Mouse (Mus musculus): ENCODE results near the gene Gjc1. TPM values are rescaled to one million over a fixed set of nuclear protein-coding genes. Genes with fewer than 3 reads are reported as not detected.
A peak's percentile ranks its signal among the peaks of the same experiment; 100 is the strongest.

The Gjc1 gene
- polyA plus RNA-seq, 1 experiment from 2014 or later = 56.6 TPM

DNA sequence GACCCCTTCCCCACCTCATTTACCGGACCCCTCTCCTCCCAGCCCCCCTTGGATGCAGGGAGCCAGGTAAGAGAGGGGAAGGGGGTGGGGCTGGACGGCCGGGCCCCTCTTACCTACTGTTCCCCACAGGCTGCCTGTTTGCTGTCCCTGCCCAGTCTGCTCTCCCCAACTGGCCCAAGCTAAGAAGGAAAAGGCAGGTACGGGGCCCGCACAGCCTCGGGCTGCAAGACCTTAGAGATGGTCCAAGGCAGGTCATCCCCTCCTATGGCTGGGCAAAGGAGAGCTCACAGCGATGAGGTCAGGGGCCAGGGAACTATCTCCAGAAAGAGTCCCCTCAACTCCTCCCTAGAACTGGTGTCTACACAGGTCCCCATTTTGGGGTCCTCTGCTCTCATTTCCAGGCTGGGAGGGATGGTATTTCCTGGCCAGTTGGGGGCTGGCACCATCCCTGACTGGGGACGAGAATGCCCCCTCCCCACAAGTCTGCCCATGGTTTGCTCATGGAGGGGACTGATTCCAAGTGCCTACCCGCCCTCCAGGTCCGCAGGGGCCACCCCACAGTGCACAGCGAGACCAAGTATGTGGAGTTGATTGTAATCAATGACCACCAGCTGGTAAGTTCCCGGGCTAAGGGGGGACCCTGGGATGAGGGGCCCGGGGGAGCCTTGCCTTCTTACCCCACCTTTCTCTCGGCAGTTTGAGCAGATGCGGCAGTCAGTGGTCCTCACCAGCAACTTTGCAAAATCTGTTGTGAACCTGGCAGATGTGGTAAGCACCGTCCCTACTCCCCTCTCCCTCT is 47.4 kb downstream of the Gjc1 start:
- Histone ChIP-seq H3K4me1 (ENCODE audit: control insufficient read depth, insufficient read depth, low read length) (peaks cover 20% of the 10 kb centered on the region), H3K4me3 (ENCODE audit: low read depth, low read length) (no peak overlapping the region), H3K9ac (ENCODE audit: low read depth, low read length) (no peak overlapping the region), H3K4me2 (no peak overlapping the region), H3K9me3 (replicated peaks; ENCODE audit: control insufficient read depth, low read length) (no peaks in the 10 kb centered on the region), H3K36me3 (ENCODE audit: control insufficient read depth, insufficient read depth, low read length) (0 out of 2 replicates have a peak, but pooled peaks cover 3% of the 10 kb centered on the region), H3K27me3 (ENCODE audit: control insufficient read depth, insufficient read depth, low read length) (peaks cover 16% of the 10 kb centered on the region), H3K27ac (ENCODE audit: low read depth, low read length) (no peak overlapping the region)
- WGBS (ENCODE audit: insufficient replicate concordance) = 35% methylated on average over 16 of the region's 16 CpGs
- ATAC-seq (replicated peaks; ENCODE audit: insufficient number of reproducible peaks, low FRiP score, low TSS enrichment) = no peak

DNA sequence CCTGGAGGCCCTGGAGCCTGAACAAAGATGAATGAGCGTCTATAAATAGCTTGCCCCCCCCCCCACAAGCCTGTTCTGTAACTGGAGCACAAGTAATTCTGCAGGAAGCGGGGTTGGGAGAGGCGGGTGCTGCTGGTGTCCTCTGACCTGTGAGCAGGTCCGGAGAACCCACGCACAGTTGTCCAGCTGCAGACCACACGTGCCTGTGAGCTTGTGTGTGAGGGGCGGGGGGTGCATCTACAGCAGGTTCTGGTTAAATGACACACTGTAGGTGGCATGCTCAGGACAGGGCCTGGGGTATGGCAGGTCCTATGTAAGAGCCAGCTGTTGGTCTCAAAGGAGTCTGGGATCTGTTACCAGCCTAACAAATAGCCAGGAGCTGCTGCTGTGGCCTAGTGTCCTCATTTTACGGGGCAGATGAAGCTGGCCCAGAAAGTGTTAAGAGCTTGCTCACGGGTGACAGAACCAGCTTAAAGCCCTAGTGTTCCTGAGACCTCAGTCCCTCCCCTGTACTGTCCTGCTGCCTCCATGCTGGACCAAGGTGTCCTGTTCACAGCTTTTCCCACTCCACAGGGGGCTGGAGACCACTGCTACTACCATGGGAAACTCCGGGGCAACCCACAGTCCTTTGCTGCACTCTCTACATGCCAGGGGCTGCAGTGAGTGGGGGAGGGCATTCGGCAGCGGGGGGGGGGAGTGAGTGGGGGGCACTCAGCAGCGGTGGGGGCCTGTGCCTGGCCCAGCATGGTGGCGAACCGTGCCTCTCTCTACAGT is 48.7 kb downstream of the Gjc1 start:
- peak overlapping the region; percentile 40; the same call in 1 of the 2 replicates for H3K9ac ChIP-seq (ENCODE audit: low read depth, low read length)
- ATAC-seq (replicated peaks; ENCODE audit: insufficient number of reproducible peaks, low FRiP score, low TSS enrichment) = no peak
- H3K4me2 ChIP-seq = peak overlapping the region; percentile 22
- H3K4me3 ChIP-seq (ENCODE audit: low read depth, low read length) = no peak overlapping the region
- H3K4me1 ChIP-seq (ENCODE audit: control insufficient read depth, insufficient read depth, low read length) = peaks cover 20% of the 10 kb centered on the region
- H3K27ac ChIP-seq (ENCODE audit: low read depth, low read length) = peak overlapping the region; percentile 54
- no peaks in the 10 kb centered on the region for H3K9me3 ChIP-seq (replicated peaks; ENCODE audit: control insufficient read depth, low read length)
- peaks cover 16% of the 10 kb centered on the region for H3K27me3 ChIP-seq (ENCODE audit: control insufficient read depth, insufficient read depth, low read length)
- H3K36me3 ChIP-seq (ENCODE audit: control insufficient read depth, insufficient read depth, low read length) = no peaks in the 10 kb centered on the region
- WGBS (ENCODE audit: insufficient replicate concordance) = 29% methylated on average over 15 of the region's 15 CpGs

DNA sequence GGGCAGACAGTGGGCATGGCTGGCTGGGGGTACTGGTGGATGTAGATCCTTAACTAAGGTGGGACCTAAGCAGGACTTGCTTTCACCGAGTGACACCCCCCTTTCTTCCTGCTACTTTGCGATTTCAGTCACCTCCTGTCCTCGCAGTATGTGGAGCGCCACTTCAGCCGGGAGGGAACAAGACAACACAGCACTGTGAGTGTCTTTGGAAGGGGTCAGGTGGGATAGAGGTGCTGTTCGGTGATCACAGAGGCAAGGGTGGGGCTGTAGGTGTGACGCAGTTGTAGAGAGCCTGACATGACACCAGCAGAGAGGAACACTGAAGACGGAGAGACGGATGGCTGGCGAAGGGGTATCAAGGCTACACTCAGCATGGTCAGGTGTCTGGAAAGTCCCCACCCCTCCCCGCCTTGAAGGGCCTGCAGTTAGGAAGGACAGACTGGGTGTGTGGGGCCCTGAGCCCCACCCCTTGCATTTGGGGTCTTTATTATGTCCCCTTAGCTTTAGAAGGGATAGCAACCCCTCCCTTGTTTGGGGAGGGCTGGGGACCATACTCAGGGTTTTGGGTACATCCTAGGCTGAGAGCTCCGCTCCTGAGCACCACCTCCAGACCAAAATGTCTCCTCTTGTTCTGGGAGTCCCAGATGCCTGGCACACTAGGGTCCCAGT is 49.4 kb downstream of the Gjc1 start:
- Histone ChIP-seq H3K4me2 (peak overlapping the region; percentile 22; the same call in 1 of the 2 replicates), H3K27me3 (ENCODE audit: control insufficient read depth, insufficient read depth, low read length) (peaks cover 16% of the 10 kb centered on the region), H3K9ac (ENCODE audit: low read depth, low read length) (peak overlapping the region; percentile 22; the same call in 1 of the 2 replicates), H3K27ac (ENCODE audit: low read depth, low read length) (peak overlapping the region; percentile 54), H3K36me3 (ENCODE audit: control insufficient read depth, insufficient read depth, low read length) (no peaks in the 10 kb centered on the region), H3K9me3 (replicated peaks; ENCODE audit: control insufficient read depth, low read length) (no peaks in the 10 kb centered on the region), H3K4me3 (ENCODE audit: low read depth, low read length) (no peak overlapping the region), H3K4me1 (ENCODE audit: control insufficient read depth, insufficient read depth, low read length) (peaks cover 20% of the 10 kb centered on the region)
- 66% methylated on average over 12 of the region's 12 CpGs for WGBS (ENCODE audit: insufficient replicate concordance)
- no peak for ATAC-seq (replicated peaks; ENCODE audit: insufficient number of reproducible peaks, low FRiP score, low TSS enrichment)

DNA sequence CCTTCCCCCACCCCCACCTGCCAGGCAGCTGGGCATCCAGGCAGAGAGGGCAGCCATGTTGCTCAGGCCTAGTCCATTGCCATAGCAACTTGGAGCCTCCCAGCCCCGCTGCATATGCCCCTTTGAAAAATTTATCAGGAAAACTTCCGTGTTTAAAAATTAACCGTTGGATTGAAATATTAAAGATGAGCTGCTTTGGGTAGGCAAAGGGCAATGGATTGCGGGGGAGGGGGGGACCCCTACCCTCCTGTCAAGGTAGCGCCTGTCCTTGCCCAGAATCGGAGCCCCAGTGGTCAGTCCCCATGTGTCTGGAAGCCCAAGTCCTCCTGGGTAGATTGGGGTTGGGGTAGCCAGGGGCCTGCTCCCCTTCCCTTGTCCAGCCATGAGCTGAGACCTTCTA is 50.4 kb downstream of the Gjc1 start:
- Histone ChIP-seq H3K9me3 (replicated peaks; ENCODE audit: control insufficient read depth, low read length) (no peaks in the 10 kb centered on the region), H3K27me3 (ENCODE audit: control insufficient read depth, insufficient read depth, low read length) (peaks cover 22% of the 10 kb centered on the region), H3K4me2 (no peak overlapping the region), H3K36me3 (ENCODE audit: control insufficient read depth, insufficient read depth, low read length) (no peaks in the 10 kb centered on the region), H3K9ac (ENCODE audit: low read depth, low read length) (no peak overlapping the region), H3K27ac (ENCODE audit: low read depth, low read length) (no peak overlapping the region), H3K4me3 (ENCODE audit: low read depth, low read length) (no peak overlapping the region), H3K4me1 (ENCODE audit: control insufficient read depth, insufficient read depth, low read length) (peaks cover 20% of the 10 kb centered on the region)
- WGBS (ENCODE audit: insufficient replicate concordance) = 76% methylated on average over 6 of the region's 6 CpGs
- no peak for ATAC-seq (replicated peaks; ENCODE audit: insufficient number of reproducible peaks, low FRiP score, low TSS enrichment)

DNA sequence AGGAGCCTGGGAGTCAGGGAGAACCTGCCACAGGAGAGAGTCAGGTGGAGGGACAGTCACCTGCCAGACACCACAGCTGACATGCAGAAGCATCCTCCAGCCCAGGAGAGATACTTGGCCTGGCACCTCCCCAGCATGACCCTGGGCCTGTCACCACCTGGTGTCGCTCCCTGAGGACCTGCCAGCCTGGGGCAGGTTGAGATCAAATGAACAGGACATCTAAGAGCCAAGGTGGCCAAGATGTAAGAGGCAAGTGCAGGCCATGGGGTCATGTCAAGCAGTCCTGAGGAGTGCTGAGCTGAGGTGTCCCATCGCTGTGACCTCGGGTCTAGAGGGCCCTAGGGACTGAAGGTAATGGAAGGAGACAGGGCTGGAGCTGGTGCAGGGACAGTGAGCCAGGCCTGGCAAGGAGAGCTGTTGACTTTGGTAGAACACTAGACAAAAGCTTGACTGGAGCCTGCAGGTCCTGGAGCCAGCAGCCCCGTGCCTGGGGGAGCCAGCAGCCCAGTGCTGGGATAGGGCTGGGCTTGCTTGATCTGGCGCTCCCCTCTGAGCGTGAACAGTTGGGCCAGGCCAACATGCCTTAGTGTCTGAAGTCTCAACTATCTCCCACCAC is 52.3 kb downstream of the Gjc1 start:
- no peak overlapping the region for H3K9ac ChIP-seq (ENCODE audit: low read depth, low read length)

DNA sequence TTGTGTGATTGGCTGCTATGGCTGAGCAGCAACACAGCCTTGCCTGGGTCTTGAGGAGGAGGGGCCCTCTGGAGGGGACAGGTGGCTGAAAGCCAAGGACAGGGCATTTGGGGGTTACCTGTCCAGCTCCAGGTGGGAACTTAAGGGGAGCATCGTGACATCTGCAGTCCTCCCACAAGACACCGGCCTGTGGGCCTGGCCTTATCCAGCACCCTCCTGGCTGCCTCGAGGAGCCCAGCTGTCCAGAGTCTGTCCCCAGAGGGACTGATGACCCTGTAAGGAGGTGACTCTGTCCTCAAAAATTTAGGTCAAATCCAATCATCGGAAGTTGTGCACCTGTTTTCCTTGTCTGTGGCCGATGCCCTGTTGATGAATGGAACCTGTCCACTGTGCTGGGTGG is 54.1 kb downstream of the Gjc1 start:
- Histone ChIP-seq H3K9me3 (replicated peaks; ENCODE audit: control insufficient read depth, low read length) (no peaks in the 10 kb centered on the region), H3K36me3 (ENCODE audit: control insufficient read depth, insufficient read depth, low read length) (no peaks in the 10 kb centered on the region), H3K4me2 (no peak overlapping the region), H3K27me3 (ENCODE audit: control insufficient read depth, insufficient read depth, low read length) (peaks cover 34% of the 10 kb centered on the region), H3K27ac (ENCODE audit: low read depth, low read length) (no peak overlapping the region), H3K4me1 (ENCODE audit: control insufficient read depth, insufficient read depth, low read length) (peaks cover 25% of the 10 kb centered on the region), H3K9ac (ENCODE audit: low read depth, low read length) (no peak overlapping the region), H3K4me3 (ENCODE audit: low read depth, low read length) (no peak overlapping the region)
- no peak for ATAC-seq (replicated peaks; ENCODE audit: insufficient number of reproducible peaks, low FRiP score, low TSS enrichment)
- 76% methylated on average over 5 of the region's 5 CpGs for WGBS (ENCODE audit: insufficient replicate concordance)

More for the DNA sequence above, 52.3 kb downstream of the Gjc1 start:
- H3K4me3 ChIP-seq (ENCODE audit: low read depth, low read length) = no peak overlapping the region
- H3K9me3 ChIP-seq (replicated peaks; ENCODE audit: control insufficient read depth, low read length) = no peaks in the 10 kb centered on the region
- peaks cover 30% of the 10 kb centered on the region for H3K27me3 ChIP-seq (ENCODE audit: control insufficient read depth, insufficient read depth, low read length)
- no peaks in the 10 kb centered on the region for H3K36me3 ChIP-seq (ENCODE audit: control insufficient read depth, insufficient read depth, low read length)
- no peak overlapping the region for H3K4me2 ChIP-seq
- ATAC-seq (replicated peaks; ENCODE audit: insufficient number of reproducible peaks, low FRiP score, low TSS enrichment) = no peak
- 61% methylated on average over 6 of the region's 6 CpGs for WGBS (ENCODE audit: insufficient replicate concordance)
- peaks cover 24% of the 10 kb centered on the region for H3K4me1 ChIP-seq (ENCODE audit: control insufficient read depth, insufficient read depth, low read length)
- H3K27ac ChIP-seq (ENCODE audit: low read depth, low read length) = no peak overlapping the region

DNA sequence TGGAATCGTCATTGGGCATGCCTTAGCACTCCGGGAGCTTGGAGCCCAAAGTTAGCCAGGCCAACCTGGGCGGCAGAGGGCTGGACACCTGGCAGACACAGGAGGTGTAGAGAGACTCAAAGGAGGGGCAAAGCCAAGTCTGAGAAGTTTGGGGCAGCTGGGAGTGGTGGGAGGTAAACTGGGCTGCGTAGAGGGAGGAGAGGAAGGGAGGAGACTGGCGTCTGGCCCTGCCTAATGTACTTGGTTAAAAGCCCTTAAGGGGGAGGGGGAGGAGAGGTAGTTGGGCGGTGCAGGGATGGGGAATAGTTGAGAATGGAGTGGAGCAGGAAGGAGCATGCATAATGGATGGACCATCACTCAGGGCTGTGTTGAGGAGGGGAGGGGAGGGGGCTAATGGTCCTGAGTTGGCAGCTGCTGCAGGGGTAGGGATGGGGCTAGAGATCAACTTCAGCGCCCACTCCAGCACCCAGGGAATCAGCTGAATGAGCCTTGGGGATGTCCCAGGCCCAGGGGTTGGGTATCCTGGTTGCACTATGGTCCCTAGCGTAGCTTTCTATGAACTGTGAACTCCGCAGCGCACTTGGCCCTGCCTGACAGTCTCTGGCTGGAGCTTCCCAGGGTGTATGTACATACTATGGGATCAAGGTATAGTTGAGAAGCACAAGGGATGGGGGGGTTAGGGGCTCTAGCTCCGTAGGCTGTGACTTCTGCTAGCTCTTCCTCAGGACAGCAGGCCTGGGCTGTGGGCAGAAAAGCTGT is 56.3 kb downstream of the Gjc1 start:
- no peak overlapping the region for H3K9ac ChIP-seq (ENCODE audit: low read depth, low read length)
- H3K27ac ChIP-seq (ENCODE audit: low read depth, low read length) = no peak overlapping the region
- no peaks in the 10 kb centered on the region for H3K9me3 ChIP-seq (replicated peaks; ENCODE audit: control insufficient read depth, low read length)
- 54% methylated on average over 11 of the region's 11 CpGs for WGBS (ENCODE audit: insufficient replicate concordance)
- no peak for ATAC-seq (replicated peaks; ENCODE audit: insufficient number of reproducible peaks, low FRiP score, low TSS enrichment)
- H3K4me1 ChIP-seq (ENCODE audit: control insufficient read depth, insufficient read depth, low read length) = peaks cover 23% of the 10 kb centered on the region
- no peak overlapping the region for H3K4me2 ChIP-seq
- peaks cover 41% of the 10 kb centered on the region for H3K27me3 ChIP-seq (ENCODE audit: control insufficient read depth, insufficient read depth, low read length)
- H3K36me3 ChIP-seq (ENCODE audit: control insufficient read depth, insufficient read depth, low read length) = no peaks in the 10 kb centered on the region
- no peak overlapping the region for H3K4me3 ChIP-seq (ENCODE audit: low read depth, low read length)

Data from heart, embryonic 11.5 days (tissue).